Mouse (Mus musculus) left cerebral cortex, postnatal 25 days (tissue): ENCODE results near the gene Ssbp2. TPM values are rescaled to one million over a fixed set of nuclear protein-coding genes. Genes with fewer than 3 reads are reported as not detected.
A peak's percentile ranks its signal among the peaks of the same experiment; 100 is the strongest.

ENCODE experiments used
- DNase-seq, 2 experiments: peaks; one replicate each; pipeline ENCODE4 v3.0.0; 2022; ENCODE audit warnings: low spot score in 2 of 2, mixed read lengths in 1 of 2
- intact Hi-C: fragments of 180-260 bp; cut with DNase I; formaldehyde crosslinking; loops from one replicate; pipeline ENCODE4 v1.15.1; 2025
- total RNA-seq, 2 experiments: library from RNA; stranded (reverse); gene quantifications; 2 replicates each; pipeline ENCODE4 v1.2.3; 2021

The Ssbp2 gene
- total RNA-seq = 100 to 1,000 TPM; 139 to 140 TPM

DNA sequence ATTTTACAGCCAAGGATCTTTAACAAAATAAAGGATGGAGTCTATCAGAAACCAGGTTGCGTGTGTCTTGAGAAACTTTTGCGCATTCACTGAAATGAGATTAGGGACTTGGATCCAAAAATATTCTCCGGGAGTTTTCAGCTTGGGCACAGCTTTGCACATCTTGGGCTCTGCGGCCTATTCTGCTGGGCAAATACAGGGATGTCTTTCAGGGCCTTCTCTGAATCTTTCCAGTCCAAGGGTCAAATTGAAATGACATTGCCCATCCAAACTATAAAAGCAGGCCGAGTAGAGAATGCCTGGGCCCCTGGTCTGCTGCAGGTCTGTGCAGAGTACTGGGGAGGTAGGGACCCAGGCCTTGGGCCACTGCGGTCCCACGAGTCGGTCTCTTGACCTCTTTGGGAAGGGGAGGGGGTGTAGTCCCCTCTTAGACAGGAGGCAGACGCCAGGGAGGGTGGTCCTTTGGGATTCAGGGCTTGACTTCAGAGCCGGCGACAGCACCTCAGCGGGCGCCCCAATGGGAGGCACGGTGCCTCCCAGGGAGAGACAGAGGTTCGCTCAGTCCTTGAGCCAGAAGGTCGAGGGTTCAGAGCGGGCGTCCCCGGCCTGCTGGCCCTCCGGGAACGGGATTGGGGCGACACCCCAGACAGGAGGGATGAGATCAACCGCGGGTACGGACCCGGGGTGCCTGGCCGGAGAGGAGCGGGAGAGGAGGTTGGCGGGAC lies at the start of gene Ssbp2:
Ssbp2 (plus strand) TSS at position 388 of the 725 bp plus-strand sequence.
- peak; percentile 16 to 36 for DNase-seq
- intact Hi-C loops = loop anchor here (1.0 to 5.0 kb wide), 7 partner anchors 46 to 493 kb away; partner anchors contain the start of genes Atg10 and Zcchc9

DNA sequence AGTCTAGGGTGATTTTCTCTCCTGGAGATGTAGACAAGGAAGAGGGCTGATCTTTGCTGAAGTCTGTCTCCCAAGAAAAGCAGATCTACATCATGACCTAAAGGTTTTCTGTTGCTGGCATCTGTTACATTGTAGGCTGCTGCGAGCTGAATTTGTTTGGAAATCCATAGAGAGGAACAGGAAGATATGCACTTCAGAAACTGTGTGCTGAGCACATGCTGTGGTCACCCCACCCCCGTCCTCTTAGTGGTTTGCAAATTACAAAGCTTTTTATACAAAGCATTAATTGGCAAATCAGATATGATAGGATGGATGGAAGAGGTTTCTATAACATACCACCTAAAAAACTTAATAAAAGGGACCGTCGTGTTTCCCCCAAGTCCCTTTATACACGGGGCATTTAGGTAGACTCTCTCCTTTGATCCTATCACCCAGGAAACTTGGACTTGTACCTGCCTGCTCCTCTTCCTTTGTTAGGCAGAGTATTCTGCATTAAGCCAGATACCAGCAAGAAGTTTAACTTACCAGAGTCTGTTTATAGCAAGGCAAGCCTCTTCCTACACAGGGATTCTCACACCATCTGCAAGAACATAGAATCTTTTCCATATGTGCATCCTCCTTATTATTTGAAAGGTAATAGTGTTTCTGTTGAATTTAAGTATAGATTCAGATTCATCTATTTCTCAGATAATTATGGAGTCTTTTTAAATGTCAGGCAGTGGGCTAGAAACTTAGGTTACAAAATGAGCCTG lies 46.2 kb upstream of the Ssbp2 start:
- intact Hi-C loops = loop anchor here (1.0 kb wide), 1 partner anchor 46 kb away; the partner anchor contains the start of gene Ssbp2
- DNase-seq = peak; percentile 14 to 70

DNA sequence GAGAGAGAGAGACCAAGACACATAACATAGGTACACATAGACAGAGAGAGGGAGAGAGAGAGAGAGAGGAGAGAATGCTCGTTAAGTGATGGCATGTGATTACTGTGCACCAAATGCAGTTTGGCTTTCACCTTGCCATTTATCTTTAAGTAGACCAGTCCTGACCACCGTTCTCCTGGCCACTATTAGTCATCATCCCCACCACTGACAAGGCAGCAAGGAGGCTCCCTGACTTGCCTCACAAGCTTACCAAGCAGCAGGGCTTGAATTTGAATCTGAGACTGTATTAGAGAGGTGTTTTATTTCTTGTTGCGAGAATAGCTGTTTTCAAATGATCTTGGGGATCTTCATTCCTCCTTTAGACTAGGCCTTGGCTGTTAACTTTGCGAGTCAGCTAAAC lies 44.2 kb upstream of the Ssbp2 start:
- no peak for DNase-seq
- intact Hi-C loops = no loop called here

DNA sequence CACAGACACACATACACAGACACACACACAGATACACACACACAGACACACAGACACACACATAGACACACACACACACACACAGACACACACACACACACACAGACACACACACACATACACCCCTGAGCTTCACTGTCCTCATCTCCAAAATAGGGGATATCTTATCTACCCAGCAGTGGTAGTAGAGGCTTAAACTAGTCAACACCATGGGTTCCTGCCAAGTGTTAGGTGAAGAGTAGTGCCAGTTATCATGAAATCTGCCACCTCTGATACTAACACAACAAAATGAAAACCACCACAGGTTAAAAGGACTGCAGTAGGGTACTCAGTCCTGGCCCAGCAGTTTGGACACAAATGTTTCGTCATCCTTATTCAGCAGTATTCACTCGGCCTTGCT lies 43.4 kb upstream of the Ssbp2 start:
- intact Hi-C loops = no loop called here
- DNase-seq = no peak

DNA sequence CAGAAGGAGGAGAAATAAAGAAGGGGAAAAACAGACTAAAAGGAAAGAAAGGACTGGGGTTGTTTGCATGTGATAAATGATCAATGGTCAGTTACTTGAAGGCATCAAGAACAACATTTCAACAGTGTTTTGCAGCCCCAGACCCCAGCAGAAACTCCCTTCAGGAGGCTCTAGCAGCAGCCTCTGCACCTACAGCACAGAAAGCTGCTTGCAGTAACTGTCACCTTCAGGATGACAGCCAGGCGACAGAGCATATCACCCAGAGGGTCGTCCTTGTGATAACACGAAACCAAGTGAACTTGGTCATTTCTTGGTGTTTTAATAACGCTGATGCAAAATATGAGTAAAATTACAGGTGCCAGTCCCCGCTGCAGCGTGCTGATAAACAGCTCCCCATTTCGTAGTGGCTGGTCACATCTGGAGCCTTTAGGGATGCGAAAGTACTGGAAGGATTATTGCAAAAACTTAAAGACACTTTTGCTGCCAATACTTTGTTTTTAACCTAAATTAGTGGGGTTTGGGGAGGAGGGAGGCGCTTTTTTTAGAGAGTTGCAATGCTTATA lies 38.6 kb upstream of the Ssbp2 start:
- peak; percentile 45 to 53 for DNase-seq
- intact Hi-C loops = loop anchor here (2.0 kb wide), 1 partner anchor 51 kb away; no protein-coding TSS in a partner anchor

DNA sequence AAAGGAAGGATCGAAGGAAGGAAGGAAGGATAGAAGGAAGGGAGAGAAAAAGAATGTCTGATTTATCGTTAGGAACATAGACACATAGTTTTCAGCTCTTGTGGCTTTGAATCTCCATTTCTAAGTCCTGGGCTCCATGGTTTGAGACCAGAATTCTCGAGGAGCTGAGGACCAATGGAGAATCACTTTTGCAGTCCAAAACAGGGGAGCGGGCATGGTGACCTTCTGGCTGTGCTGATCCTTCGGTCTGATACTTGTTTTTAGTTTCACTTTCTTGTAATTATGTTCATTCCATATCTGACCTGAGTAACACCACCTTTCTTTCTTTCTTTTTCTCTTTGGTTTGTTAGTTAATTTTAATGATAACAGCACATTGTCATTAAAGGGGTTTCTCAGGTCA lies 29.2 kb upstream of the Ssbp2 start:
- intact Hi-C loops = no loop called here
- no peak for DNase-seq

DNA sequence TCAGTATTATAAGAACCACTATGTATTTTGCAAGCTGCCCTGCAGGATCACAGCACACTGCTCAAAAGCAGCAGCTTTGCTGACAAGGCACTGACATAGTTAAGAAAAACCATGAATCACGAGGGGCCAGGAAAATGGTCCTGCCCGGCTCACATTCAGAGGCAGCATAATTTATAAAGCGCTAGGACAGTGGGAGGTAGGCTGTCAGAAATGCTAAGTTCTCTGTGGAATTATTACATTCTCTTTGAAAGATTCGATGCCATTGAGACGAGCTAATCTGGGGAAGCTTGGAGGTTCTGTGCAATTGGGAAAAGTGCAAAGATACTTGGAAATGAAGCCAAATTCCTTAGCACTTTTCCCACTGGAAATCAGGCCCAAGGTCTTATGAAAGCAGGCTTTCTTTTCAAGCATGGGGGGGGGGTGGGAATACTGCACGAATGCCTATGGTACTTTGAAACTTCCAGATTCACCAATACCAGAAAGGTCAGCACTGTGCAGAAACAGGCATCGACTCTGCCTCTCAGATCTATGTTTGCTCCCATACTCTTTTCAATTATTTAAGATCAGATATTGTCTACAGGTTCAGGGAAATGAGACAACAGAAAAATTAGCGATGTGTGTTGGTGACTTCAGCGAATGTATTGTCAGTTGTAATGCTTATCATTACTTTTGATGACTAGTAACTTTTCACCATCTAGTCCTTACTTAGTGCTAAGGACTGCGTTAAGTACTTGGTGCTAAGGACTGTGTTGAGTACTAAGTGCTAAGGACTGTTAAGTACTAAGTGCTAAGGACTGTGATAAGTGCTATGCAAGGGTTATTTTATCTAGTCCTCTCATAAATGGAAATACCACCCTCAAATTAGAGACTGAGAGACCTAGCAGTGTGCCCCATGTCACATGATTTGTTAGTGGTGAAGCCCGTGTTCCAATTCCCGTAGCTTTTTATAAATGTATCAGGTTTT lies 28.4 kb upstream of the Ssbp2 start:
- peak; percentile 26 to 69 for DNase-seq
- intact Hi-C loops = no loop called here

DNA sequence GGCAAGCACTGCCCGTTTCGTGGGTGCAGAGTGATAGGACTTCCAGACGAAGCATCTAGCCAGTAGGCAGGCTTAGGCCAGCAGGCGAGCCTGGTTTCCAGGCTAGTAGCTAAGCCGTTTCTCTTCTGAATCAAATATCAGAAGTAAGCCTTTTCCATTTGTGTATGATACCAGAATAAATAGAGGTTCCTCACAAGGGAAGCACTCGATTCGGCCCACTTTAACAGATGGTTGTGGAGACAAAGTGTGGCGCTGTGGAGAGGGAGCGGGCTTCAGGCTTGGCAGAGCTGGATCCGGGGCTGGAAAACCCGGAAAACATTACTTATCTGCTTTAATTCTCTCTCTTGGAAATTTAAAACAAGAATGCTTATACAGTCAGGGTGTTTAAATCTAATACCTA lies 27.1 kb upstream of the Ssbp2 start:
- intact Hi-C loops = no loop called here
- DNase-seq = peak; percentile 26 to 82

DNA sequence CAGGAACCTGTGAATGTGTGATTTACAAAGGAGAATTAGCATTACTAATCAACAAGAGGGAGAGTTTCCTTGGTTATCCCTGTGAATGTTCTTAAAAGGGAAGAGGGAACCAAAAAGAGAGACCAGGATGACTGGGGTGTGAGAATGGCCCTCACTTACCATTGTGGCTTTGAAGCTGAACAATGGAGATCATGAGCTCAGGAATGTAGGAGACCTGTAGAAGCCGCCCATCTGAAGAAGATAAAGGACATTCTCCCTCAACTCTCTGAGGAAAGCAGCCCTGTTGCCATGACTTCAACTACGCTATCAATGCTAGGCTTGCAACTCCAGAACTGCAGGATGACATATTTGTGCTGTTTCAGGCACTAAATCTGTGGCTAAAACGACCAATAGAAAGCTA lies 22.2 kb upstream of the Ssbp2 start:
- intact Hi-C loops = no loop called here
- no peak for DNase-seq

DNA sequence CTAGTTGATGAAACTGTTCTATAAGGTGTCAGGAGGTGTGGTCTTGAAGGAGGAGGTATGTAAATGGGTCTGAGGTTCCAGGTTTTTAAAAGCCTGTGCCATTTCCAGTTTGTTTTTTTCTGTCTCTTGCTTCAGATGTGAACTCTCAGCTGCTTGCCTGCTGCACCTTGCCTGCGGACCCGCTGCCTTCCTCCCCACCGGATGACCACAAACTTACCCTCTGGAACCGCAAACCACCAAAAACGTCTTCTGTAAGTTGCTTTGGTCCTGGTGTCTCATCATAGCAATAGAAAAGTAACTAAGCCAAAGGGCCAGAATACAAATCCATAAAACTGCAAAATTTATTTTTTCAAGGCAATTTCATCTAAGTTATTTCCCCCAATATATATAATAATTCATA lies 18.6 kb upstream of the Ssbp2 start:
- no peak for DNase-seq
- intact Hi-C loops = no loop called here

DNA sequence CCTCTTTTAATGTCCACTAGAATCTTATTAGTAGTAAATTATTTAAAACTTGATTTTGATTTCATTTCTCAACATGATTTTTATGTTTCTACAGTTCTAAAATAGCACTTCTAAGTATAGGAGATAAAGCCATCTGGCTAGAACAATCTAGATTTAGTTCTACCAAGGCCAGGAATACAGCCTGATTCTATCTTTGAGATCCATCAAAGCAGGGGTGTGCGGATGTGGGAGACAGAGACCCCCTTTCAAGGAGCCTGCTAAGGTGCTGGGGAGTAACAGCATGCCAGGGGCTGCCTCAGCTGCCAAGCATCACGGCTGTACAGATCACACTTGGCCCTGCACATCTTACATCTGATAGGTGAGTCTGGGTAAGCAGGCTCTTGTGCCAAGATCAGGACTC lies 13.4 kb upstream of the Ssbp2 start:
- peak in 1 of 2 experiments; percentile 50 for DNase-seq
- intact Hi-C loops = no loop called here

DNA sequence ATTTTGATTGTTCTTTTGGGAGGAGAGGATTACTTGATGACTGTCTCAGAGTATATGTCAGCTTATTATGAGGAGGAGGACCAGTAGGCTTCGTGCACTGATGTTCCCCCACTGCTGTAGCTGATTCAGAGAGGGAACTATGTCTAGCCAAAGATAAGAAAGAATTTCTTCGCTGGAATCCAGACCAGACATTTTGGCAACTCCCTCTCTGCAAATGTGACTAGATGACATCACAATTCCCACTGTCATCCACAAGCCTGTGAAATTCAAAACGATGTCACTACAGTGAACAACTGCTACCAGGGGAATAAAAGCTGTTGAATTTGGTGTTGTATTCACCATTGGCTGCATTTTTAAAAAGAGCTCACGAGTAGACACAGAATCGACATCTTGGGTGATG lies 11.1 kb upstream of the Ssbp2 start:
- intact Hi-C loops = no loop called here
- DNase-seq = peak in 1 of 2 experiments; percentile 46

DNA sequence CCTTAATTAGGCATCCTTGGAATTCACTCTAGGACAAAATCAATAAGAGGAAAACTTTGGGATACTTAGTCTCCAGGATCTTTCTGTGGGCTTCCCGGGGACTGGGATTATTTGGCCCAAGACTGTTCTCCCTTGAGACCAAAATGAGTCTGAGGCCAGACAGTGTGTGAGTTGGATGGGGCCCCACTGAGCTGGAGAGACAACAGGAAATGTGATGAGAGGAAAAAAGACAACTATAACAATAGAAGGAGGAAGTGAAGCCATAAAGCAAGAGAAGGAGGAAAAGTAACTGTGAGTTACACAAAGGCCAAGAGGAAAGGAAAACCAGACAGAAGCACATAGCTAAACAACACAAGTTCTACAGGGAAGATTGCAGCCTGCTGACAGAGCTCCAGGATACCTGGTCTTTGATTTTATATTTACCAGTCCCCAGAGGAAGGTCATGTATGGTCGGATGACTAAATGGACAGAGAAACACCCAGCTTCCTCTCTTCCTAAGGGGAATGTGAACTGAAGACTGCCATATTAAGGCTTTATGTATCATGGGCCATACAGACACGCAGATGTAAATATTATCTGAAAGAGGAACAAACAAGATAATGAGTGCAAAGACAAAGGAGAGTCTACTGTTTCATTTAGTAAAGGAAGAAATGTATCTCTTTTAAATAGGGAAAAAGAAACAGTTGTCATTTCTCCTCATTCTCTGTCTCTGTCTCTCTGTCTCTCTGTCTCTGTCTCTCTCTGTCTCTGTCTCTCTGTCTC lies 8.5 kb upstream of the Ssbp2 start:
- intact Hi-C loops = no loop called here
- DNase-seq = peak in 1 of 2 experiments; percentile 32

DNA sequence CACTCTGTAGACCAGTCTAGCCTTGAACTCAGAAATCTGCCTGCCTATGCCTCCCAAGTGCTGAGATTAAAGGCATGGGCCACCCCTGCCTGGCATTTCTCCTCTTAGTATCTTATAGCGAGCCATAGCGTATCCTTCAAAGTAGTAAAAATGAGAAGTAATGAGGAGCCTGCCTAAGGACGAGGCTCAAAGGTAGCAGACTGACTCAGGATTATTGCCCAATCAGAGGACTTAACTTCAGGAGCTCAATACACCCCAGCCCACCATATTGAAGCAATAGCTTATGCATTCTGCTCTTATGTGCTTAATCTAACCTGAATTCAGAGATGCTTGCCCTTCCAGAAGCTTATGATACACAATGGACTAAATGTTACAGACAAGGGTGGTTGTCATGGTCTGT lies 7.8 kb upstream of the Ssbp2 start:
- intact Hi-C loops = no loop called here
- no peak for DNase-seq

DNA sequence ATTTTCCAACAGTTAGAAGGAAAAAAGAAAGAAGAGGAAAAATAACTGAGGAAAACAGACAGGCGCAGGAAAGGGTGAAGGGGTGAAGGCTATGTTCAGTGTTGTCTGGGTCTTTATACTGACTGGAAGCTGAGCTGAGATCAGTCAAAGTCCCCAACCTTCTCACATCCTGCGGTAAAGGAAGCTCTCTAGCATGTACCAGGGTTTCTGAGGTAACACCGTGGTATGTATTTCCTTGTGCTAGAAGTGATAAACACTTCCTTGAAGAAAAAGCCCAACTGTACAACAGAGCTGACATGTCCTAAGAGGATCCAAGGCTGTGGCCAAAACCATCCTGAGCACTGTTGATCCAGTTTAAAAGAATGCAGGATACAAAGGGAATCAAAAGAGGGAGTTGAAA lies 6.8 kb upstream of the Ssbp2 start:
- intact Hi-C loops = no loop called here

DNA sequence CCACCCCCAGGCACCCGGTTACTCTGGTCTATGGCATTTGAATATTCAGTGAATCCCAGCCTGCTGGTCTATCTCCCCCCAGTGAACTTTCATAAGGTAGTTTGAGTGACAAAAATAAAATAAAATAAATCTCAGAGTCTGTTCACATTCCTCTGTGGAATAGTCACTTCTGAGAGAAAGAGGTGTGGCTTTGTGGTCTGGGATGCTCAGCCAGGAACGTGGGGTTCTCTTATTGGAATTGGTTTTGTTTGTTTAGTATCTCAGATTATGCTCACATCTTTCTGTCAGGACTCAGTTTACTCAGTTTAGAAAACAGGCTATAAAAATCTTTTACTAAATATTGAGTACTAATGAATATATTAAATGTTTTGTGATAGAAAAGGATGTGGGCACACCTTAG lies 4.0 kb upstream of the Ssbp2 start:
- DNase-seq = no peak
- intact Hi-C loops = no loop called here

More for the DNA sequence above, 6.8 kb upstream of the Ssbp2 start:
- no peak for DNase-seq

DNA sequence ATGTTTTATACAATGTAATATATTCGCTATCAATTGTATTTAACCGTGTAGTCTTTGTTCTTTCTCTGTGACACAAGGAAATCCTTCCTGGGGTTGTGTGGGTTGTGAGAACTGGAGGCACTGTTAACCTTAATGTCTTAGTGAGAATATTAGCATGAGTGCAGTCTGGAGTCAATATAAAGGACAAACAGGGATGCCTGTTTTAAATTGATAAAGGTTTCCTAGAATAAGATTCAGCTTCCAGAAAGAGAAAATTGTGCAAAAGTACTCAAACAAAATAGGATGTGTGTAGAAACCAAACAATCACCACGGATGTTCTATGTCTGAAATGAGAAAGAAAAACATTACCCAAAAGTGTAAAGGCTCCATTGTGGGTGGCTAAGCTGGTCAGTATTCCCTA lies 3.3 kb upstream of the Ssbp2 start:
- DNase-seq = no peak
- intact Hi-C loops = no loop called here

DNA sequence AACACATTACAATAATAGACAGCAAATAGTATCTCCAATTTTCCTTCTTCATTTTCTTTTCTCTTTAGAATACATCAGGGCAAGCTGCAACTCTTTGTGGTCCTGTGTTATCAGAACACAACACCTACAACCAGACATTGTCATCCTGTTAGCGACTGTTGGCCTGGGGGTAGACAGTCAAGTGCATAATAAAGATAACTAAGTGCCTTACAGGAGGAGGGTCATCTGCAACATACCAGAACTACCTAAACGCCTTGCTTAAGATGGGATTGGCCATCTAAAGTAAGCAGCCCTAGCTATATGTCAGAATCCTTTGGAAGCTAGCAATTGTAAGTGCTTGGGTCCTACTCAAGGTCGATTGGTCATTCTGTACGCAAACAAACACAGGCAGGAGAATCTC lies 2.1 kb upstream of the Ssbp2 start:
- intact Hi-C loops = no loop called here

DNA sequence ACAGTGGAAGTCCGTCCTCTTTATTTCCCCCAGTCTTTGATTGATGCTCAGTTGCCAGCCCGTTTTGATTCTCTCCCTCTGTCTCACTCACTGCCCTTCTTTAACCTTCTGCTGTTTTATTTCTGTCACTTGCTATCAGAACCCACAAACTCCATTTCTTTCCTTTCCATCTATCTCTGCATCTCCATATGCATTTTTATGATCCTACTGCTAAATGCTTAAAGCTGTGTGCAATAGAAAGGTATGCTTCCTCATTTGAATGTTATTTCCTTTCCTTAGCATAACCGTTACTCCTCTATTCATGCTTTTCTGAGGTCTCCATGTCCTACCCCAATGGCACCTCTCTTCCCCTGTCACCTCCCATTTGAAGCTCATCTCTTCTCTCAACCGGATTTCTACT lies 594 bp upstream of the Ssbp2 start:
- no peak for DNase-seq
- intact Hi-C loops = no loop called here

More for the DNA sequence above, 2.1 kb upstream of the Ssbp2 start:
- no peak for DNase-seq
